Mouse (Mus musculus) gastrocnemius, postnatal 14 days (tissue): ENCODE results near the gene Hcrtr1. TPM values are rescaled to one million over a fixed set of nuclear protein-coding genes. Genes with fewer than 3 reads are reported as not detected.

Experiments
- DNase-seq: peaks from one replicate; pipeline ENCODE4 v3.0.0; 2021; ENCODE audit warnings: mixed read lengths
- intact Hi-C: fragments of 180-260 bp; cut with DNase I; formaldehyde crosslinking; loops from one replicate; pipeline ENCODE4 v1.15.1; 2025; ENCODE audit warnings: low total_unique reads
- total RNA-seq, 2 experiments: library from RNA; stranded (reverse); gene quantifications; 2 replicates each; pipeline ENCODE4 v1.2.3; 2021

The Hcrtr1 gene
- total RNA-seq, 2 experiments from 2014 or later: not detected

DNA sequence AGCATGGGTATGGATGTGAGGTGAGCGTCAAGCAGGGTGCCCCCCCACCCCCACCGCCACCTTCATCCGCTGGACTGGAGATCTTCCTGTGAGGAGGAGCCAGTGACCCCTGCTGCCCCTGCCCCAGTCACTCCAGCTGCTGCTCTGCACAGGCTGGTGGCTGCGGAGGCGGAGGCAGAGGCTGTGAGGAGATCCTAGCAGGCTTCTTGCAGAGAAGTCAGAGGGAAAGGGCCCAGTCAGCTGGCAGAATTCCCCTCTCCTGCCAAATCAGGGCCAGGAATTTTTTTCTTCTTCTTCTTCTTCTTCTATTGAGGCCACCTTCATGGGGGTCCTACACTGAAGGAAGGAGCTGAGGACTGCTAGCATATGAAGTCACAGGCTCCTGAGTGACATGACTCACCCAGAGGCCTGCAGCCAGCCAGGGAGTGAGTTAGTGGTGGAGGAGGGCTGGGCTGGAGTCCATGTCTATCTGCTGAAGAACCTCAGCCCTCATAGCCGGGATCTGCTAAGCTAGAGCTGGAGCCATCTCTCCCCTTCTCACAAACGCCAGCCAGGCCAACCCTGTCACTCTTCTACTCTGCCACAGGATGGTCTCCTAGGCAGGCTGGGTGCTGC is 54.7 kb downstream of the Hcrtr1 start:
- peak; percentile 74 for DNase-seq
- intact Hi-C loops: loop anchor here (2.0 kb wide), 2 partner anchors 48 to 134 kb away; no protein-coding TSS in a partner anchor

- intact Hi-C loops: no loop called here
- no peak for DNase-seq
Measured at GRCm38 (mm10) chr4:130082211-130082610, 56.9 kb downstream of the Hcrtr1 start.

GRCm38 (mm10) chr4:130081345-130082190 is 57.6 kb downstream of the Hcrtr1 start:
- intact Hi-C loops: no loop called here
- peak; percentile 63 for DNase-seq

Other genes starting within 250 kb of the Hcrtr1 start
- gene Spocd1, start 210.1 kb downstream of the Hcrtr1 start, total RNA-seq: not detected
- 1 to 10 TPM; 1.0 to 1.5 TPM for gene Adgrb2, start 154.5 kb downstream of the Hcrtr1 start, total RNA-seq
- 10 to 100 TPM; 37.9 to 46.5 TPM for gene Col16a1, start 91.5 kb downstream of the Hcrtr1 start, total RNA-seq
- gene Pef1, start 36.8 kb downstream of the Hcrtr1 start, total RNA-seq: 10 to 100 TPM; 27.6 to 30.8 TPM
- 10 to 100 TPM; 29.3 to 39.2 TPM for gene Tinagl1, start 35.8 kb upstream of the Hcrtr1 start, total RNA-seq
- gene Gm853, start 83.0 kb upstream of the Hcrtr1 start, total RNA-seq: not detected
- 10 to 100 TPM; 53.0 to 57.0 TPM for gene Serinc2, start 139.8 kb upstream of the Hcrtr1 start, total RNA-seq
- 1,000 to 10,000 TPM in 1 of 2 experiments, 100 to 1,000 TPM in 1; 662 to 1,168 TPM for gene Fabp3, start 169.2 kb upstream of the Hcrtr1 start, total RNA-seq
- gene Gm10570, start 169.3 kb upstream of the Hcrtr1 start, total RNA-seq: not detected
- 10 to 100 TPM; 41.5 to 44.0 TPM for gene Zcchc17, start 220.6 kb upstream of the Hcrtr1 start, total RNA-seq
- gene Snrnp40, start 220.8 kb upstream of the Hcrtr1 start, total RNA-seq: 10 to 100 TPM; 15.7 to 20.7 TPM